Comparison of ENCODE assay signal across 12 mouse cellular contexts in genomic region chr8:107164251-107164773, GRCm38 (mm10). TPM values are rescaled to one million over a fixed set of nuclear protein-coding genes. Genes with fewer than 3 reads are reported as not detected.
DNase-seq lines count a peak whose midpoint lies in the region; ATAC-seq and TF ChIP-seq lines count a peak whose summit lies in the region.
"Had no signal": no experiment of that assay in that cellular context is flagged by ENCODE, and none has a peak within 500 bp of the region (broad histone marks: within the 10 kb centered on the region; RNA-seq: fewer than 3 reads in every experiment).

No protein-coding gene starts in this region.

- intact Hi-C loops in heart, postnatal 36 days (cut with DNase I), result no loop called here

- peaks cover 41% of the 10 kb centered on the region for H3K36me3 ChIP-seq in heart, embryonic 12.5 days
- peaks cover 26% of the 10 kb centered on the region for H3K36me3 ChIP-seq in intestine, postnatal 0 days (ENCODE audit: control insufficient read depth, insufficient read depth)
- H3K36me3 ChIP-seq in forebrain, embryonic 12.5 days (replicated peaks), result peaks cover 56% of the 10 kb centered on the region

- H3K4me1 ChIP-seq in heart, embryonic 12.5 days (replicated peaks), result peaks cover 22% of the 10 kb centered on the region
- no peaks in the 10 kb centered on the region for H3K4me1 ChIP-seq in intestine, postnatal 0 days (replicated peaks; ENCODE audit: control insufficient read depth, insufficient read depth, low read length)
- no peaks in the 10 kb centered on the region for H3K4me1 ChIP-seq in forebrain, embryonic 12.5 days
- H3K4me1 ChIP-seq: forebrain, embryonic 13.5 days; stomach, embryonic 15.5 days had no signal

- H3K27ac ChIP-seq in heart, embryonic 12.5 days (ENCODE audit: poor library complexity, severe bottlenecking), result peak overlapping the region; percentile 72
- peak overlapping the region; percentile 22; the same call in 1 of the 2 replicates for H3K27ac ChIP-seq in intestine, postnatal 0 days (ENCODE audit: low read depth, low read length)
- H3K27ac ChIP-seq in forebrain, embryonic 12.5 days, result no peak overlapping the region
- H3K27ac ChIP-seq: forebrain, embryonic 13.5 days; hindbrain, embryonic 14.5 days; stomach, embryonic 15.5 days had no signal

- TF ChIP-seq CTCF in intestine, postnatal 0 days (IDR thresholded peaks at IDR 0.05; ENCODE audit: low read depth), result no peak

- no peak for ATAC-seq in heart, embryonic 12.5 days (ENCODE audit: insufficient number of reproducible peaks, low FRiP score)
- ATAC-seq in intestine, postnatal 0 days, result 0 out of 2 replicates have a peak, but pooled peaks have one; percentile 51
- peak; percentile 57 for ATAC-seq in neutrophil, adult 5-6 weeks (ENCODE audit: extremely low read depth, insufficient number of reproducible peaks, low FRiP score, poor library complexity, severe bottlenecking)
- ATAC-seq in forebrain, embryonic 12.5 days (ENCODE audit: low FRiP score), result no peak
- ATAC-seq: forebrain, embryonic 13.5 days had no signal

- H3K9ac ChIP-seq in heart, embryonic 12.5 days, result 0 out of 2 replicates have a peak overlapping the region, but pooled peaks have one; percentile 38
- H3K9ac ChIP-seq in intestine, postnatal 0 days (ENCODE audit: low read depth, low read length), result no peak overlapping the region
- H3K9ac ChIP-seq in forebrain, embryonic 12.5 days, result no peak overlapping the region
- H3K9ac ChIP-seq: forebrain, embryonic 13.5 days; hindbrain, embryonic 14.5 days; stomach, embryonic 15.5 days had no signal

- H3K9me3 ChIP-seq in heart, embryonic 12.5 days (replicated peaks), result no peaks in the 10 kb centered on the region
- no peaks in the 10 kb centered on the region for H3K9me3 ChIP-seq in intestine, postnatal 0 days (ENCODE audit: control insufficient read depth)
- H3K9me3 ChIP-seq in forebrain, embryonic 12.5 days, result no peaks in the 10 kb centered on the region
- H3K9me3 ChIP-seq: forebrain, embryonic 13.5 days; stomach, embryonic 15.5 days had no signal

- H3K4me2 ChIP-seq in heart, embryonic 12.5 days, result 0 out of 2 replicates have a peak overlapping the region, but pooled peaks have one; percentile 3
- H3K4me2 ChIP-seq in intestine, postnatal 0 days (replicated peaks; ENCODE audit: low read depth), result no peak overlapping the region
- no peak overlapping the region for H3K4me2 ChIP-seq in forebrain, embryonic 12.5 days
- H3K4me2 ChIP-seq: forebrain, embryonic 13.5 days; hindbrain, embryonic 14.5 days; stomach, embryonic 15.5 days had no signal

- H3K4me3 ChIP-seq in heart, embryonic 12.5 days, result no peak overlapping the region
- no peak overlapping the region for H3K4me3 ChIP-seq in intestine, postnatal 0 days (ENCODE audit: low read depth, low read length)
- no peak overlapping the region for H3K4me3 ChIP-seq in forebrain, embryonic 12.5 days (replicated peaks)
- H3K4me3 ChIP-seq: forebrain, embryonic 13.5 days; stomach, embryonic 15.5 days had no signal

- H3K27me3 ChIP-seq in heart, embryonic 12.5 days (replicated peaks), result no peaks in the 10 kb centered on the region
- H3K27me3 ChIP-seq in intestine, postnatal 0 days (replicated peaks; ENCODE audit: control insufficient read depth, insufficient read depth, low read length), result no peaks in the 10 kb centered on the region
- H3K27me3 ChIP-seq in forebrain, embryonic 12.5 days, result no peaks in the 10 kb centered on the region
- H3K27me3 ChIP-seq: forebrain, embryonic 13.5 days; stomach, embryonic 15.5 days had no signal

- 41% methylated on average over 7 of the region's 7 CpGs for WGBS in heart, embryonic 12.5 days
- WGBS in intestine, postnatal 0 days, result 51% methylated on average over 7 of the region's 7 CpGs
- 93% methylated on average over 7 of the region's 7 CpGs for WGBS in forebrain, embryonic 12.5 days

- DNase-seq in heart, postnatal 36 days, result no peak
- DNase-seq in CD4-positive helper T cell, adult 2 months (ENCODE audit: low read depth, low spot score), result peak; percentile 44
- no peak for DNase-seq in right cerebral cortex, adult 18-20 months
- DNase-seq in frontal cortex, postnatal 14 days (ENCODE audit: low spot score in 2 of 2), result no peak
- DNase-seq: cerebellum, adult 9-11 months had no signal

RNA-seq across cellular contexts. Expression of gene Cyb5b, which starts 13.9 kb away (rescaled TPM):
- 88.1 and 90.2 TPM in 2 replicates for polyA plus RNA-seq in heart, embryonic 12.5 days (2016; fragmentation: Nextera tagmentation; extraction: Ambion mirVana)
- total RNA-seq in heart, postnatal 36 days (2021), result 10 to 100 TPM; 29.4 to 43.2 TPM
- polyA plus RNA-seq in intestine, postnatal 0 days (2015; fragmentation: Nextera tagmentation; extraction: Ambion mirVana), result 93.2 and 103 TPM in 2 replicates
- total RNA-seq in neutrophil, adult 5-6 weeks (2017), result 34.5 and 40.4 TPM in 2 replicates
- 157 and 167 TPM in 2 replicates for polyA plus RNA-seq in forebrain, embryonic 12.5 days (2016; fragmentation: Nextera tagmentation; extraction: Ambion mirVana)

Comparison
In these comparisons a context has a peak if more than half of its experiments do, and no peak if none do; other contexts are left out.
1. ATAC-seq: peak in intestine, postnatal 0 days (single experiment) and neutrophil, adult 5-6 weeks (single experiment); none in heart, embryonic 12.5 days (single experiment) and forebrain, embryonic 12.5 days (single experiment).